Mouse (Mus musculus) forebrain, embryonic 14.5 days (tissue): Measurements from ENCODE around the gene Prkce. TPM values are rescaled to one million over a fixed set of nuclear protein-coding genes. Genes with fewer than 3 reads are reported as not detected.

ENCODE experiments used
- ATAC-seq: fragments of 200-750 bp; cut with Nextera tagmentation; 2 replicates; pipeline ENCODE4 v1.8.0; 2017; ENCODE audit warnings: mild to moderate bottlenecking, moderate library complexity
- DNase-seq: peaks from one replicate; pipeline ENCODE4 v3.0.0-alpha.2; 2015; ENCODE audit warnings: low spot score
- H3K27ac ChIP-seq: fragments of 300-500 bp; sonication (generic); 2 replicates; pipeline ENCODE4 v1.5.1; 2014; ENCODE audit warnings: low read depth, mild to moderate bottlenecking, control low read depth, low read length, moderate library complexity
- H3K27me3 ChIP-seq: fragments of 300-500 bp; sonication (generic); replicated peaks from 2 replicates; pipeline ENCODE4 v1.6.1; 2014; ENCODE audit warnings: low read length, control low read depth, mixed read lengths; ENCODE audit not compliant: control insufficient read depth, insufficient read depth
- H3K36me3 ChIP-seq: fragments of 300-500 bp; sonication (generic); 2 replicates; pipeline ENCODE4 v1.6.1; 2014; ENCODE audit warnings: low read length, control low read depth; ENCODE audit not compliant: control insufficient read depth, insufficient read depth
- H3K4me1 ChIP-seq: fragments of 300-500 bp; sonication (generic); 2 replicates; pipeline ENCODE4 v1.6.1; 2014; ENCODE audit warnings: antibody characterized with exemption, low read length, control low read depth; ENCODE audit not compliant: control insufficient read depth, insufficient read depth
- H3K4me2 ChIP-seq: fragments of 300-500 bp; sonication (generic); 2 replicates; pipeline ENCODE4 v1.6.1; 2014; ENCODE audit warnings: mild to moderate bottlenecking, control low read depth, low read length
- H3K4me3 ChIP-seq: fragments of 300-500 bp; sonication (generic); 2 replicates; pipeline ENCODE4 v1.5.1; 2014; ENCODE audit warnings: low read depth, low read length, control low read depth
- H3K9ac ChIP-seq: fragments of 300-500 bp; sonication (generic); 2 replicates; pipeline ENCODE4 v1.6.1; 2014; ENCODE audit warnings: mild to moderate bottlenecking, low read length, control low read depth, moderate library complexity
- H3K9me3 ChIP-seq: fragments of 300-500 bp; sonication (generic); replicated peaks from 2 replicates; pipeline ENCODE4 v1.6.1; 2016; ENCODE audit warnings: low read length, control low read depth, mixed read lengths; ENCODE audit not compliant: control insufficient read depth
- WGBS: fragments of 180-500 bp; shearing (Covaris S2); extraction: QIAGEN DNeasy Blood & Tissue Kit; methylation state at CpG from one replicate; pipeline ENCODE4 v1.1.7; 2014; 5-methylcytosine and 5-hydroxymethylcytosine counted together
- polyA plus RNA-seq: library from polyadenylated mRNA; unstranded; fragments of >200 nt; fragmentation: Nextera tagmentation; extraction: Ambion mirVana; gene quantifications from 2 replicates; pipeline ENCODE4 v1.2.1, GENCODE M21; 2014

Gene Prkce
- polyA plus RNA-seq, 1 experiment from 2014 or later, result 16.9 TPM

- WGBS, result 67% methylated on average over 4 of the region's 4 CpGs
- Histone ChIP-seq H3K9me3 (no peaks in the 10 kb centered on the region), H3K36me3 (no peaks in the 10 kb centered on the region), H3K4me1 (peaks cover 3% of the 10 kb centered on the region), H3K27ac (no peak overlapping the region), H3K9ac (no peak overlapping the region), H3K27me3 (no peaks in the 10 kb centered on the region), H3K4me3 (no peak overlapping the region), H3K4me2 (no peak overlapping the region)
- no peak for ATAC-seq
- DNase-seq, result no peak
Measured at GRCm38 (mm10) chr17:86358847-86359246, 191.3 kb downstream of the Prkce start.

GRCm38 (mm10) chr17:86360849-86361248 is 193.3 kb downstream of the Prkce start:
- 98% methylated on average over 3 of the region's 3 CpGs for WGBS
- Histone ChIP-seq H3K9ac (no peak overlapping the region), H3K27me3 (no peaks in the 10 kb centered on the region), H3K36me3 (no peaks in the 10 kb centered on the region), H3K4me2 (no peak overlapping the region), H3K27ac (no peak overlapping the region), H3K4me1 (peaks cover under 1% of the 10 kb centered on the region; the same call in 1 of the 2 replicates), H3K9me3 (no peaks in the 10 kb centered on the region), H3K4me3 (no peak overlapping the region)
- no peak for ATAC-seq
- no peak for DNase-seq

GRCm38 (mm10) chr17:86363356-86363755 is 195.8 kb downstream of the Prkce start:
- no peaks in the 10 kb centered on the region for H3K9me3 ChIP-seq
- H3K4me3 ChIP-seq, result no peak overlapping the region
- ATAC-seq (no peak), DNase-seq (no peak)
- no peak overlapping the region for H3K4me2 ChIP-seq
- no peaks in the 10 kb centered on the region for H3K27me3 ChIP-seq
- H3K9ac ChIP-seq, result no peak overlapping the region
- 0 out of 2 replicates have a peak, but pooled peaks cover 4% of the 10 kb centered on the region for H3K4me1 ChIP-seq
- no peaks in the 10 kb centered on the region for H3K36me3 ChIP-seq
- WGBS, result 69% methylated on average over 5 of the region's 5 CpGs
- H3K27ac ChIP-seq, result no peak overlapping the region

GRCm38 (mm10) chr17:86364349-86365075 is 196.9 kb downstream of the Prkce start:
- H3K36me3 ChIP-seq, result no peaks in the 10 kb centered on the region
- H3K27ac ChIP-seq, result no peak overlapping the region
- H3K4me2 ChIP-seq, result no peak overlapping the region
- H3K4me1 ChIP-seq, result 0 out of 2 replicates have a peak, but pooled peaks cover 4% of the 10 kb centered on the region
- no peaks in the 10 kb centered on the region for H3K9me3 ChIP-seq
- no peaks in the 10 kb centered on the region for H3K27me3 ChIP-seq
- H3K9ac ChIP-seq, result no peak overlapping the region
- ATAC-seq (no peak), DNase-seq (no peak)
- 82% methylated on average over 16 of the region's 16 CpGs for WGBS
- H3K4me3 ChIP-seq, result no peak overlapping the region

- no peak; the same call in 1 of the 2 replicates for ATAC-seq
- no peak overlapping the region for H3K9ac ChIP-seq
Measured at GRCm38 (mm10) chr17:86366919-86367318, 199.3 kb downstream of the Prkce start.

GRCm38 (mm10) chr17:86367676-86368075 is 200.1 kb downstream of the Prkce start:
- 76% methylated on average over 7 of the region's 7 CpGs for WGBS
- H3K27me3 ChIP-seq, result no peaks in the 10 kb centered on the region
- H3K9me3 ChIP-seq, result no peaks in the 10 kb centered on the region
- no peak overlapping the region for H3K4me2 ChIP-seq
- ATAC-seq (no peak), DNase-seq (no peak)
- H3K27ac ChIP-seq, result no peak overlapping the region
- H3K4me3 ChIP-seq, result no peak overlapping the region
- H3K9ac ChIP-seq, result no peak overlapping the region
- no peaks in the 10 kb centered on the region for H3K36me3 ChIP-seq
- H3K4me1 ChIP-seq, result peaks cover 9% of the 10 kb centered on the region; the same call in 1 of the 2 replicates

More at GRCm38 (mm10) chr17:86366919-86367318, 199.3 kb downstream of the Prkce start:
- Histone ChIP-seq H3K4me1 (peaks cover 9% of the 10 kb centered on the region; the same call in 1 of the 2 replicates), H3K27ac (no peak overlapping the region), H3K4me3 (no peak overlapping the region), H3K9me3 (no peaks in the 10 kb centered on the region), H3K36me3 (no peaks in the 10 kb centered on the region), H3K4me2 (no peak overlapping the region), H3K27me3 (no peaks in the 10 kb centered on the region)
- WGBS, result 64% methylated on average over 10 of the region's 10 CpGs
- DNase-seq, result peak; percentile 53

GRCm38 (mm10) chr17:86370106-86370742 is 202.6 kb downstream of the Prkce start:
- H3K4me2 ChIP-seq, result no peak overlapping the region
- H3K36me3 ChIP-seq, result no peaks in the 10 kb centered on the region
- DNase-seq (no peak), ATAC-seq (no peak)
- WGBS, result 80% methylated on average over 8 of the region's 8 CpGs
- H3K4me3 ChIP-seq, result no peak overlapping the region
- no peak overlapping the region for H3K27ac ChIP-seq
- H3K9ac ChIP-seq, result no peak overlapping the region
- H3K4me1 ChIP-seq, result peaks cover 9% of the 10 kb centered on the region; the same call in 1 of the 2 replicates
- no peaks in the 10 kb centered on the region for H3K27me3 ChIP-seq
- no peaks in the 10 kb centered on the region for H3K9me3 ChIP-seq

- Histone ChIP-seq H3K27me3 (no peaks in the 10 kb centered on the region), H3K4me1 (peaks cover 9% of the 10 kb centered on the region; the same call in 1 of the 2 replicates), H3K9ac (no peak overlapping the region), H3K4me2 (no peak overlapping the region), H3K27ac (no peak overlapping the region), H3K36me3 (no peaks in the 10 kb centered on the region), H3K9me3 (no peaks in the 10 kb centered on the region), H3K4me3 (no peak overlapping the region)
- WGBS, result 62% methylated on average over 4 of the region's 4 CpGs
- peak; percentile 59 for DNase-seq
- no peak for ATAC-seq
Measured at GRCm38 (mm10) chr17:86371101-86371561, 203.5 kb downstream of the Prkce start.

- 96% methylated on average over 6 of the region's 6 CpGs for WGBS
- no peaks in the 10 kb centered on the region for H3K9me3 ChIP-seq
- H3K9ac ChIP-seq, result no peak overlapping the region
- no peak overlapping the region for H3K4me2 ChIP-seq
- no peak for DNase-seq
- H3K27ac ChIP-seq, result no peak overlapping the region
- ATAC-seq, result no peak
- no peaks in the 10 kb centered on the region for H3K36me3 ChIP-seq
- H3K4me1 ChIP-seq, result peaks cover 4% of the 10 kb centered on the region; the same call in 1 of the 2 replicates
- no peaks in the 10 kb centered on the region for H3K27me3 ChIP-seq
- H3K4me3 ChIP-seq, result no peak overlapping the region
Measured at GRCm38 (mm10) chr17:86376389-86376788, 208.8 kb downstream of the Prkce start.
